Mouse (Mus musculus): ENCODE results near the gene St6gal1.
A peak's percentile ranks its signal among the peaks of the same experiment; 100 is the strongest.

The St6gal1 gene

DNA sequence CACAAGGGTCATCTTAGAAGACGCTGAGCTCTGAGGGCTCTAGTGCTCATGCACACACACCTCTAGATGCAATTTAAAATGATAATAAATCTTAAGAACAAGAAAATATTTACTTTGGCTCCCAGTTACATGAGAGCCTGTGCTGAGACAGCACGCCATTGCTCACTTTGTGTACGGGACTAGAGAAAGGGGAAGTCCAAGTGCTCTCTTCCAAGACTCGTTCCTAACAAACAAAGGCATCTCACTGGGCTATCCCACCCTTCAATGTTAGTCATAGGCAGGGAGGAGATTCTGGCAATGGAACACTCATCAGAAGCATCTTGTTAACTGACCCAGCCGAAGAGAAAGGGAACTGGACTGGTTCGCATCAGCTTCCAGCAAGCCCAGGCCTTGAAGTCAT, 108.1 kb downstream of the St6gal1 start:
- DNase-seq (ENCODE audit: low spot score in 2 of 2) = no peak

DNA sequence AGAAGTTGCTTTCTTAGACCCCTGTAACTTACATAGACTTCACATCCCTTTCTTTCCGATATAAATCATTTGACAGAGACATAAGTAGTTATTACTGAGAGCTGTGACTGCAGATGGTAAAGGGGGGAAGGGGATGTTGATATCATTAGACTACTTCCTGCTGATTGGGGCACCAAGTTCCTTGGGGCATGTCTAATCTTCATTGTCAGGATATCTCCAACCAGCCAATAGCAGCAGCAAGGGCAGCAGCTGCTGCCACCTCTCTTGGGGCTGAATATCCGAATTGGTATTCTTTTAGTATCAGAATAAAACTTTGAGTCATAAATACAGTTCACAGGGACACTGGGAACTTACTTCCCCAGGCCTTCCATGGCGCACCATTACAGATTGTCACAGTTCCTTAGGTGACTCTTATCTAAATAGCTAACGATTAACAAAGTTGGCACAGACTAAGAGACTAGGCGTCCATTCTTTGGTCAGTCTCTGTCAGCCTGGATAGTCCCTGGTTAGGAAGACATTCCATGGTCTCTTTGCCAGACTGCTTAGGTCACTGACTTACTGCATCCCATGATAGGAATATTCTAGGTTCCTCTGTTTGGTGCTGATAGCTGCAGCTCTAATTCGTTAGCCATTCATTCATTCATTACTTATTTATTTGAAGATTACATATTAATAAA, 109.5 kb downstream of the St6gal1 start:
- DNase-seq (ENCODE audit: low spot score in 2 of 2) = no peak

DNA sequence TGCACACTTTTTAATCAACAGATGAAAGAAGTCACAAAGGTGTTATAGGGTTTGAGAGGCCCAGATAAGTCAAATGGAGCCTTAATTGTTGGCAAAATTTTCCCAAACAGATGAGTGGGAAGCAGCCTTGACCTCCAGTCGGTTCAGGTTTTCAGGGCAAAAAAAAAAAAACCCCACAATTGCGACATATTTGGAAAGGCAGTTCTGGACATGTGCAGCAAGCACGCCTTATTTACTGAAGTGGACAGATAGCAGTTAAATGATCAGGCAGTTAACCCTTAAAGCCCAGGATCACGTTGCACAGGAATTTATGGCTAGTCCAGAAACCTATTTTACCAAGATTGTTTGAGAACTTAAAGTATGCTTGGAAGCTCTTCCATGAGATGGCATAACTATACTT, 112.8 kb downstream of the St6gal1 start:
- no peak for DNase-seq (ENCODE audit: low spot score in 2 of 2)

DNA sequence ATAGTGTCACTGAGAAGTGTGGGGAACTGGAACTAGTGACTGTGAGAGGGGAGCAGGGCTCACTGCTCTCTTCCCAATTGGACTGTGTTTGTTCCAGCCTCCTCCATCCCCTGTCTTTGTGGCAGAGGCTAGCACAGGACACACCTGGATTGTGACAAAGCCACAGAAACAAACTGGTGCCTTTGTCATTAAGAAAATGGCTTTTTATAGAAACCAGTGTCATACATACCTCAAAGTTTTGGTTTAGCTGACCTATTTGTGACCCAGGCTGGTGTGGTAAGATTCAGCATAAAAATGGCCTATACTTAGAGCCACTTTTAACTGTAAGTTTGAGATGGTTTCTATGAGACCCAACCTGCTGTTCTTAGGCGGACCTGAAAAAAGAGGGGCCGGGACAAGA, 116.7 kb downstream of the St6gal1 start:
- DNase-seq (ENCODE audit: low spot score in 2 of 2) = no peak

DNA sequence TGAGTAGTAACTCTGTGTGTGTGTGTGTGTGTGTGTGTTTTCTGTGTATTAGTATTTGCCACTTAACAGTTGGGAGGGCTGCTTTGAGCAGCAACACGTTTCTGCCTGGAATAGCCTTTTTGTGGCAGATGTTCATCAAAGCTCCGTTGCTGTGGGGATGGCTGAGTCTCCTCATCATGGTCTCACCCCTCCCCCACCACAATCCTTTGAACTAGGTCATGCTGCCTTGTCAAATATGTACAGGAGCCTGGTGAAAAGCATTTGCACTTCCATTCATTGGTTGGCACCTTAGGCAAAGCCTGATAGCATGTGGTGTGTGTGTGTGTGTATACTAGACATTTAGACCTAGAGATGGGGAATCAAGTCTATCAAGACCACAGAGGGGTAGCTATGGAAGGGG, 126.3 kb downstream of the St6gal1 start:
- no peak for DNase-seq (ENCODE audit: low spot score in 2 of 2)

DNA sequence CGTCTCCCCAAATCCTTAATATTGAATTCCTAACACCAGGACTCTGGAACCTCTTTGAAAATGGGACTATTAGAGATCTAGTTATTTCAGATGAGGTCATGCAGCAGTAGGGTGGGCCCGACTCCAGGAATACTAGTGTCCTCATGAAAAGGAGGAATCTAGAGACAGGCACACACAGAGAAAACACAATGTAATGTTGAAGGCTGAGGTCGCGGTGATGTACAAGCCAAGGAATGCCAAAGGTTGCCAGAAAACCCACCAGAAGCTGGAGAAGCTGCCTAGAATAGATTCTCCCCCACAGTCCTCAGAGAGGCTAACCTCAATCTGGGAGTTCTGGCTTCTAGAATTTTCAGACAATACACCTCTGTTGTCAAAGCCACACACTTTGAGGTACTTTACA, 136.5 kb downstream of the St6gal1 start:
- no peak for DNase-seq (ENCODE audit: low spot score in 2 of 2)

DNA sequence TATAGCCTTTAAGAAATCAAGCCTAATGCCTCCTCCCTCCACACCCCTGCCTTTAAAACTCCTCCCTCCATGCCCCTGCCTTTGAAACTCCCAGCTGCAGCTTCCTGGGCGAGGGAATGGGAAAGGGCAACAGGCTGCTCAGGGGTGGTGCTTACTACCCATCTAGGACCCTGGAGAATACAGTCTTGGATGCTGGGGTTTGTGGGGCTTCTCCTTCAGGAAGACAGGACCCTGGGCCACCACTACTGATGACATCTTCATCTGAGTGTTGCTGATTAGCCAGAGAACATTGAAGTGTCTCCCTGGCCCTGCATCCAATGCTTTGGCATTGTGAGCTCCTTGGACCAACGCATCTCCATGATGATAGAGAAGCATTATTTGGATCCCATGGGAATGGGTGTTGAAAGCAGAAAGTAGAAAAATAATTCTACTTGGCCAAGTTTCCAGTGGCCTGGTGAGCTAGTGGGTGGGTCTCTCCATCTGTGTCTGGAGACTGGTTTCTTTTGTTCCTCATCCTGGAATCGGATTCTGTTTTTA, 137.0 kb downstream of the St6gal1 start:
- no peak for DNase-seq (ENCODE audit: low spot score in 2 of 2)

DNA sequence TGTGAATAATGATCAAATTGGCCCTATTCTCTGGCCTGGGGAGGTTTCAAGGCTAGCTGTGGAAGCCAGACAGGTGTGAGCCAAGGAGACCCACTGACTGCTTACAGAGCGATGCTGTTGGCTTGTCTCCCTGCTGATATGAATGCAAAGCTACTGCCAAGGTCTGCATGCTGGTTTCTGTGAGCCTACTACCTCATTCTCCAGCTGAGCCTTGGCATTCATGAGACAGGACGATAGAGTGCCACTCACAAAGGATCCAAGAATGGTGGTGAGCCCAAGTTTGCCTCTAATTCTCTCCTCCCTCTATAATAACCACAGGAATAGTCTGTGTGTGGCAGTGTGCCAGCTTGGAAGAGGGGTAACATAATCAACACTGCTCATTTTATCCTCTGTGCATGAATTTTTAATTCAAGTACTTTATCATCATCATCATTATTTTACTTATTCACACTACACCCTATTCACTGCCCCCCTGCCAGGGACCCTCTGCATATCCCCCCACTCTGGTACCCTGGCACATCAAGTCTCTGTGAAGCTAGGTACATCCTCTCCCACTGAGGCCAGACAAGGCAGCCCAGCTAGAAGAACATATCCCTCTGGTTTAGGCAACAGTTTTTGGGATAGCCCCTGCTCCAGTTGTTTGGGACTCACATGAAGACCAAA, 139.9 kb downstream of the St6gal1 start:
- DNase-seq (ENCODE audit: low spot score in 2 of 2) = no peak

DNA sequence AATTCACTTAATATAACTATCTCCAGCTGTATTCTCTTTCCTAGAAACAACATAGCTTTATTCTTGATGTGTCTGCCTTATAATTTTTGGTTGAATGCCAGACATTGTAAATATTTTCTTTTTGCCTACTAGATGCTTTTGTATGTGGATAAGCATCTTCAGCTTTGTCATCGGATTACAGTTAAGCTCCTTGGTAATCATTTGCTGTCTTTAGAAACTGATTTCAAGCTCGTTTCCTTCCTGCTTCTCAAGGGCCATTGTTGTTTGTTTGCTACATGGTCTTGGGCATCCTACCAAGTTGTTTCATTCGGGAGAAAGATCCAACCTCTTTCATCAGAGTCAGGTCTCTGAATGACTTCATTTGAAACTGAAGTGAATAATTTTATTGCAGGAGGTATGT, 144.6 kb downstream of the St6gal1 start:
- DNase-seq (ENCODE audit: low spot score in 2 of 2) = no peak

DNA sequence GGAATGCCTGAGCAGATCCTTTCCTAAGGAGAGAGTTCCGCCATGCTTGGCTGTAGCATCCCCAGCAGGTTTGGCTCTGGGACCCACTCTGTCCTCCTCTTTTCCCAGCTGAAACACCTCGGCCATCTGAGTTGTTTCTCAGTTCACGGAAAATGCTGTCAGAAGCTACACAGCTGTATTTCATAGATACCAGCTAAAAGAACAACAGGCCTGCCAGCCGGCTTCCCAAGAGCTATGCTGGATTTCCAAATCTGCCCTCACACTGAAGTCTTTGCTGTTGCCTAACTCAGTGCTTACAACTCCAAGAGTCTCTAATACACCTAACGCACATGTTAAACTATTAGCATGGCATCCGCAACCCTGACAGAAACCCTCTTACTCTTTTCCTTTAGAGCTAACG, 146.2 kb downstream of the St6gal1 start:
- DNase-seq (ENCODE audit: low spot score in 2 of 2) = no peak

DNA sequence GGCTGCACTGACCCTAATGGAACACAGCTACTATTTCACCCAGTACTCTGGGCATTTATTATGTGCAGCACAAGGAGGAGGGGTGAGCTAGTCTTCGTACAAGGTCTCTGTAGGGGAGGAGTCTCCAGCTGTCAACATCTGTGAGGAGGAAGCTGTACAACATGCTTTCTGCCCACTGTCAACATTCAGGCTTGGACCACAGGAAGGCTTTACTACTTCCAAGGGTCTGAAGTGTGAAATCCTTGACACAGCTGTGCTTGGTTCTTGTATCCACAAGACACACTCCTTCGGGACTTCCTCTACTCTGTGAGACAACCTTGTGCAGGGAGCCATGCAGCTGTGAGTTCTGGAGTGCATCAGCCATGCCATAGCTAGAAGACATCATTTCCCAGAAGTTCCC, 147.8 kb downstream of the St6gal1 start:
- DNase-seq (ENCODE audit: low spot score in 2 of 2) = no peak

DNA sequence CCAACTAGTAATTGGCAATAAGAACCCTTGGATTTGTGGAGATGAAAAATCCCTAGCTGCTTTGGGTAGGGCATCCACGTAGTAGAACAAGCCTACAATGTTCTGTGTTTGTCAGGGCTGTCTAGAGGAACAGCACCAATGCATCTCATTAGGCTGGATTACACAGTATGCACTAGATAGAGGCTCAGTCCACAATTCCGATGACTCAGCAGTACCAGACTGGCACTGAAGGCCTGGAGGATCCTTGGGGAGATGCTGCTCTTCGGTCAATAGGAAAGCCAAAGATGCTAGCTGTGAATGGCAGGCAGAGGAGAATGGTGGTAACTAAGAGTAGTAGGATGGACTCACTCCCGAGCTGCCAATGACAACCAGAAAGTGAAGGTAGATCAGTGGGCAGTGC, 149.5 kb downstream of the St6gal1 start:
- no peak for DNase-seq (ENCODE audit: low spot score in 2 of 2)

DNA sequence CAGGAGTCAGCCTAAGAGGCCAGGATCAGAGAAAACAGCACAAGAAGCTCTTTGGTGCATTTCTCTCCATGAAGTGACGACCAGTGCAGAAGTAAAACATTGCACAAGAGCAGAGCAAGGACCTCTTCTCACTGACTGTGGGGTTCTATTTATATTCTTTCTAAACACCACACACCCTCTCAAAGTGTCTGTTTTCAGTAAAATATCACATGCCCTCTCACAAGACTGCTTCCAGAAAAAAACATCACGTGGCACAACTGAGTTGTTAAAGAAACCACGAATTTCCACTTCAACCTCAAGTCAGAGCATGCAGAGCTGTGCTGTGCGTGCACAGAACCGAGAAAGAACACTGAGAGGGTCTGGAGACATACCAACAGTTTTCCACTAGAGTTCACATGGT, 150.4 kb downstream of the St6gal1 start:
- no peak for DNase-seq (ENCODE audit: low spot score in 2 of 2)

DNA sequence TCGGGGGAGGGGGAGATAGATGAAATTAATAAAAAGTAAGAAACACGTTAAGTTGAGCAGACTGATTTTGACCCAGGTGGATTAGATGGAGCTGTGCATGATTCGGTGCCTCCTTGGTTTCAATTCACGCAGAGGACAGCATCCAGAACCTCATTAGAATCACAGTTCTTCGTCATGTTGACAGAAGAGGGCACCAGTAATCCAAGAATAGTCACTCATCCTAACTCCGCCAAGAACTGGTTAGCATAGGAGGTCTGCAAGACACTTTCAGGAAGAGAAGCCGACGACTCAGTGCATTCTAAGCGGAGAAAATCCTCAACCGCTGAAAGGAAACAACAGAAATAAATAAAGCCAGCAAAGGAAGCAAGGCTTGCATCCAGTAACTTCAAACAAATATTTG, 151.6 kb downstream of the St6gal1 start:
- DNase-seq (ENCODE audit: low spot score in 2 of 2) = no peak

DNA sequence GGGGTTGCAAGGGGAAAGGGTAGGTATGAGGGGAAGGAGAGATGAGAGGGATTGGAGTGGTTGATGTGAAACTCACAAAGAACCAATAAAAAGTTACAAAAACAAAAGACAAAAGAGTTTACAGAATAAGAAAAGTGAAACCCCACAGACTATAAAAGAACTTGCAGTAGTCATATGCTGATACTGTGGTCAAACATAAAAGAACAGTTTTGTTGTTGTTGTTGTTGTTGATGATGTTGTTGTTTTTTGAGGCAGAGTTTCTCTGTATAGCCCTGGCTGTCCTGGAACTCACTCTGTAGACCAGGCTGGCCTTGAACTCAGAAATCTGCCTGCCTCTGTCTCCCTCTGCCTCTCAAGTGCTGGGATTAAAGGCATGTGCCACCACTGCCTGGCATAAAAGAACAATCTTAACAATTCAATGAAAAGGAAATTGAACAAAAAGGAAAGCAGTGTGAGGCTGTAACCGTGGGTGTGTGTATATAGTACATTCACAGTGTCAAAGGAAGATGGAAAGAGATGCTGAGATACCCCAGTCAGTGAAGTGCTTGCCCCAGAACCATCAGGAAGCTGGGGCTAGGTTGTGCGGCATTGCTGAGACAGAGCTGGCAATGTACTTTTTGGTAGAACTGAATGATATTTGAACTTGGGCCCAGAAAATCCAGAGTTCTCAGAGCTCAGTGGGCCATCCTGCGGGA, 155.1 kb downstream of the St6gal1 start:
- DNase-seq (ENCODE audit: low spot score in 2 of 2) = no peak

DNA sequence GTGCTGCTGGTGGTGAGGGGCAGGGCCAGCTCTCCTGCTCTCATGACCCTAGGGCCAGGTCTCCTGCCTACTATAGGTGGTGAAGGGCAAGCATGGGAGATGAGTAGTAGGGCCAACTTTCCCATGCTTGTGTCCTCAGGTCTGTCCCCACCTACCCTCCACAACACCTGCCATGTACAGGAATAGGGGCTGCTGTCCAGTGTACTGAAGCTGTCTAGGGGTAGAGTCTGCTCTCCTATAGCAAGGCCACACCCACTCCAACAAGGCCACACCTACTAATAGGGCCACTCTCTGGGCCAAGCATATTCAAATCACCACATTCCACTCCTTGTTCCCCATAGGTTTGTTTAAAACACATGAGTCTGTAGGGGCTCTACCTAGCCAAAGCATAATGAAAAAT, 159.8 kb downstream of the St6gal1 start:
- DNase-seq (ENCODE audit: low spot score in 2 of 2) = no peak

DNA sequence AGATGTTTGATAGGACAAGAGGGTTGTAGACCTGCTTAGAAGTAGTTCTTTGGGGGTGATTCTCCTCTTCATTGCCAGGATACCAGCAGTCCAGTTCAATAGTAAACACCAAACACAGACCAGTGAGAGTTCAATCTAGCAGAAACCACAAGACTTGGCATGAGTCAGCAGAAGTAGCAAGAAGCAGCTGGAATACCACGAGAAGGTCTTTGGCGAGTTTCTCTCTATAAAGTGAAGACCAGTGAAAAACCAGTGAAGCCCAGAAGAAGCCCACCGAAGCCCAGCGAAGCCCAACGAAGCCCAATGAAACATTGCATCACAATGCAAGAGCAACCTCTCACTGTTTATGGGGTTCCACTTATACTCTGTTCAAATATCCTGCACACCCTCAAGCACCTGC, 173.4 kb downstream of the St6gal1 start:
- no peak for DNase-seq (ENCODE audit: low spot score in 2 of 2)

DNA sequence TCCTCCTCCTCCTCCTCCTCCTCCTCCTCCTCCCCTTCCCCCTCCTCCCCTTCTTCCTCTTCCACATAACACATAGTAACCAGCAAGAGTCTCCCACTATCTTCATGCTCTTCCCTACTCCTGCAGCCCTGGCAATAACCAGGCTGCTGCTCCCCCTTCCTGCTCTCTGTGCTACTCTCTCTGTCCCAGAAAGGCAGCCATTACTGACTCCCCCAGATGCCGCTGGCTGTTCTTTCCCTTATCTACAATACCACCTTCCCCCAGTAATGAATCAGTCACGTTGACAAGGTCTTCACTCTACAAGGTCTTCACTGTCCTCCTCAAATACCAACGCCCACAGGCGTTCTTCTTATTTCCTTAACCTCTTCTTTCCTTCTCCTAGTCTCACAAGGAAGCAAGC, 176.9 kb downstream of the St6gal1 start:
- DNase-seq (ENCODE audit: low spot score in 2 of 2) = no peak

DNA sequence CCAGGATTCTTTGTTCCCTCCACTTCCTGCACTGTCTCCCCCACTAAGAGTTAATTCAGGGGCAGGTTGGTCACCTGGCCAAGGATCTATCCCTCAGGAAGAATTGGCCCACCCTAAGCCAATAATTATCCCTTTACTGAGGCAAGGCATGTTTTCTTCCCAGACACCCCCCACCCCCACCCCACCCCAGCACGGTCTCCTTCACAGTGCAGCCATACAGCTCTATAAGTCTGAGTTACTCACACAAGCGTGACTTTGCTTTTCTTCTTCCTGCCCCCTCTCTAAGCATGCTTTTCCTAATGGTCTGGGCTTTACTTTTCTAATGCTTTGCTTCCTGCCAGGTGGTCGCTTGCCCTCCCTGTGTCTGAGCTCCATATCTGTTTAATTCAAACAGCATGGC, 177.4 kb downstream of the St6gal1 start:
- DNase-seq (ENCODE audit: low spot score in 2 of 2) = no peak

DNA sequence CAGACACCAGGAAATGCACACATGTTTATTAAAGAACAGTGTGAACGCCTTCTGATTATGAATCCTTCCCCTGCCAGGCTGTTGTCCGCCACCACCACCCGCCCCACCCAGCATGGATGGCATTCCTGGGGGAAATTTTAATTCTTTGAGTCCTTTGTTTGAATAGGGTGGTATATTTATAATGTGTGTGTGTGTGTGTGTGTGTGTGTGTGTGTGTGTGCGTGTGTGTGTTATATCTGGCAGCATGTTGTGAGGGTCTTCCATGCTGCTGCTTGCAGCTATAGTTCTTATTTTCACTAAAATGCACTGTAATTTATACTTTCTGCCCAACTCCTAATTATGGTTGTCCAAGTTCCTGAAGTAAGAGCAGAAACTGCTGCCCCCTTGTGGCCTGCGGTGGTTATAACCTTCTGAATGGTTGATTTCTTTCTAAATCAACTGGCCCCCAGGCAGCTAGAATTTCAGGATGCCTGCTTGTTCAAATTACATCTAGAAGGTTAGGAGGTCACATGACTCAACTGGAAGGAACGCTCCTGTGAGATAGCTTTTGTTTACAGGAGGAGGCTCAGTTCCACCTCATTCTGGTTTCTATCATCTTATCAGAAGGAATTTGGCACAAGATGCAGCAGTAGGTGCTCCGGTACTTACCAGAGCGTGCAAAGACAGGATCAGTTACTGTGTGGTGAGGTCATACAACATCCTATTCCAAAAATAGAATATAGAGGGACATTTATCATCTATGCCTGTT, 178.6 kb downstream of the St6gal1 start:
- DNase-seq (ENCODE audit: low spot score in 2 of 2) = peak; percentile 57 to 82
